Mouse (Mus musculus): ENCODE measurements at regions not wholly inside any gene's neighbourhood (a gene's known extent, or its start where the extent isn't known, plus 50 kb on each side); places are given as distances from the start of the nearest gene placed in this dataset.

GRCm38 (mm10) chr7:88998815-88999392, 405.1 kb downstream of the Tmem135 start:
- H3K36me3 ChIP-seq (ENCODE audit: control insufficient read depth, insufficient read depth, low read length, poor library complexity, severe bottlenecking): no peaks in the 10 kb centered on the region
- DNase-seq (ENCODE audit: low read depth, low spot score): no peak
- no peaks in the 10 kb centered on the region for H3K27me3 ChIP-seq (ENCODE audit: control insufficient read depth, insufficient read depth, low read length, poor library complexity, severe bottlenecking)

GRCm38 (mm10) chr7:88997815-88998477, 406.1 kb downstream of the Tmem135 start:
- no peak for DNase-seq (ENCODE audit: low read depth, low spot score)
- Histone ChIP-seq H3K27me3 (ENCODE audit: control insufficient read depth, insufficient read depth, low read length, poor library complexity, severe bottlenecking) (no peaks in the 10 kb centered on the region), H3K36me3 (ENCODE audit: control insufficient read depth, insufficient read depth, low read length, poor library complexity, severe bottlenecking) (no peaks in the 10 kb centered on the region)

GRCm38 (mm10) chr7:88974436-88974835, 429.6 kb downstream of the Tmem135 start:
- no peak for DNase-seq (ENCODE audit: low read depth, low spot score)

DNA sequence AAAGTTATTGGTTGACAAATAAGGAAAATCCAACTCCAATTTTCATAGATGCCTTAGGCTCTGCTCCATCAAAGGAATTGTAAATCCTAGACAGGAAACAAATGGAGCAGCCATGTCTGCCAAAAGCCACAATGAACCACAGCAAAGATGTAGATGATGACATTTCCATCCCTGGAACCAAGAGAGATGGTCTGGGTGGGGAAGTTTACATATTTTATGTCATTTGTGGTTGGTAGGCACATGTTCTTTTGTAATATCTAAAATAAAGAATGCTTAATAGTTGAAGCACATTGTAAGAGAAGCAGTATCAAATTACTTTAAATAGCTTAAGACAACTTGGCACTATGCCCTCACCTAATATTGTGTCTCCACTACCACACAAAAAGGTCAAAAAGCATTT, 443.2 kb downstream of the Tmem135 start:
- DNase-seq (ENCODE audit: low read depth, low spot score): no peak
- H3K27me3 ChIP-seq (ENCODE audit: control insufficient read depth, insufficient read depth, low read length, poor library complexity, severe bottlenecking): no peaks in the 10 kb centered on the region
- no peaks in the 10 kb centered on the region for H3K36me3 ChIP-seq (ENCODE audit: control insufficient read depth, insufficient read depth, low read length, poor library complexity, severe bottlenecking)

More at GRCm38 (mm10) chr7:88974436-88974835, 429.6 kb downstream of the Tmem135 start:
- H3K36me3 ChIP-seq (ENCODE audit: control insufficient read depth, insufficient read depth, low read length, poor library complexity, severe bottlenecking): no peaks in the 10 kb centered on the region
- H3K27me3 ChIP-seq (ENCODE audit: control insufficient read depth, insufficient read depth, low read length, poor library complexity, severe bottlenecking): no peaks in the 10 kb centered on the region

- Histone ChIP-seq H3K27me3 (ENCODE audit: control insufficient read depth, insufficient read depth, low read length, poor library complexity, severe bottlenecking) (no peaks in the 10 kb centered on the region), H3K36me3 (ENCODE audit: control insufficient read depth, insufficient read depth, low read length, poor library complexity, severe bottlenecking) (no peaks in the 10 kb centered on the region)
- DNase-seq (ENCODE audit: low read depth, low spot score): no peak
These were observed 443.8 kb downstream of the Tmem135 start for GRCm38 (mm10) chr7:88960190-88960589.

- no peaks in the 10 kb centered on the region for H3K36me3 ChIP-seq (ENCODE audit: control insufficient read depth, insufficient read depth, low read length, poor library complexity, severe bottlenecking)
- no peaks in the 10 kb centered on the region for H3K27me3 ChIP-seq (ENCODE audit: control insufficient read depth, insufficient read depth, low read length, poor library complexity, severe bottlenecking)
- no peak for DNase-seq (ENCODE audit: low read depth, low spot score)
These were observed 444.5 kb downstream of the Tmem135 start for GRCm38 (mm10) chr7:88959332-88960124.

DNA sequence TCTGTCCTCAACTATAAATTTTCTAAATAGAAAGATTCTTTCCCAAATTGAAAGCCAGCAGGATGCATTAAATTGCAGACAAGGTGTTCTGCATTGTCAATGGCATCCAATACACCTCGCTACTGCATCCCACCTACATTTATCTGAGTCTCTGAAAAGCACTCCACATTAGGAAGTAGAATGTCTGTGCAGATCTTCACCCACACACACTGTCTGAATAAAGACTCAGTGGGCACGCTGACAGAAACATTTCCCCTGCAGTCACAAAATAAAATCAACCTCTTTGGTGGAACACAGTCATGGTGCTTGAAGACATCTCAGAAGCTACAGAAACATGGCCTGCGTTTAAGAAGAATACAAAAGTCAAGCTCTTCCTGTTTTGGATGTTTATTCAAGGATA, 449.0 kb downstream of the Tmem135 start:
- Histone ChIP-seq H3K27me3 (ENCODE audit: control insufficient read depth, insufficient read depth, low read length, poor library complexity, severe bottlenecking) (no peaks in the 10 kb centered on the region), H3K36me3 (ENCODE audit: control insufficient read depth, insufficient read depth, low read length, poor library complexity, severe bottlenecking) (no peaks in the 10 kb centered on the region)
- DNase-seq (ENCODE audit: low read depth, low spot score): no peak

GRCm38 (mm10) chr7:88945338-88945737, 458.7 kb downstream of the Tmem135 start:
- no peaks in the 10 kb centered on the region for H3K36me3 ChIP-seq (ENCODE audit: control insufficient read depth, insufficient read depth, low read length, poor library complexity, severe bottlenecking)
- H3K27me3 ChIP-seq (ENCODE audit: control insufficient read depth, insufficient read depth, low read length, poor library complexity, severe bottlenecking): no peaks in the 10 kb centered on the region
- no peak for DNase-seq (ENCODE audit: low read depth, low spot score)

GRCm38 (mm10) chr7:88944936-88945335, 459.1 kb downstream of the Tmem135 start:
- DNase-seq (ENCODE audit: low read depth, low spot score): no peak

DNA sequence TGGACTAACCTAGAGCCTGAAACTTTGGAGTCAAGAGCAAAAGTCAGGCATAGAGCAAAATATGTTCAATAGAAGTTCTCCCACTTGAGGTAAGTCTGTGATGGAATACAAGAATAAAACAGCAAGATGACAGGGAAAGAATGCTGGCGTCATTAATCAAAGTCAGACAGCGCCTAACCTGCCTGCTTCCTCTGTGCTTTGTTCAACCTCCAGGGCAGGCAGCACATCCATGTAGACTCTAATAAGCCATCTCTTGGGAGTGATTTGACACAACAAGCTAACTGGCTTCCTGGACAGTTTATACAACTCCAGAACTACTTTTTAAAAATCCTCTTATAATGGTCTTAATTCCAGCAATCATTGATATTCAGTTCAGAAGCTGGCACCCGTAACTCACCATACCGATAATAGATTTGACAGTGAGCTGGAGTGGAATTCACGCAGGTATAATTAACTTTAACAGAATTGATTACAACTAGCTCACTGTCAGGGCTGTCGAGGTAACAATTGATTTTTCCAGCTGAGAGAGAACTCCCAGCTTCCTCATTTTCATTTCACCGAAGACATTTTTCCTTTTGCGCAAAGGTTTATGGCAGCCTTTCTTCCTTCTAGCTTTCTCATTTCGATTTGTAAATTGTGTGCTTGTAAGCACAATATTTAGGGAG, 462.6 kb downstream of the Tmem135 start:
- no peaks in the 10 kb centered on the region for H3K36me3 ChIP-seq (ENCODE audit: control insufficient read depth, insufficient read depth, low read length, poor library complexity, severe bottlenecking)
- no peak for DNase-seq (ENCODE audit: low read depth, low spot score)
- no peaks in the 10 kb centered on the region for H3K27me3 ChIP-seq (ENCODE audit: control insufficient read depth, insufficient read depth, low read length, poor library complexity, severe bottlenecking)

More at GRCm38 (mm10) chr7:88944936-88945335, 459.1 kb downstream of the Tmem135 start:
- H3K36me3 ChIP-seq (ENCODE audit: control insufficient read depth, insufficient read depth, low read length, poor library complexity, severe bottlenecking): no peaks in the 10 kb centered on the region
- no peaks in the 10 kb centered on the region for H3K27me3 ChIP-seq (ENCODE audit: control insufficient read depth, insufficient read depth, low read length, poor library complexity, severe bottlenecking)

- Histone ChIP-seq H3K36me3 (ENCODE audit: control insufficient read depth, insufficient read depth, low read length, poor library complexity, severe bottlenecking) (no peaks in the 10 kb centered on the region), H3K27me3 (ENCODE audit: control insufficient read depth, insufficient read depth, low read length, poor library complexity, severe bottlenecking) (no peaks in the 10 kb centered on the region)
- no peak for DNase-seq (ENCODE audit: low read depth, low spot score)
These were observed 463.8 kb downstream of the Tmem135 start for GRCm38 (mm10) chr7:88940196-88940595.

DNA sequence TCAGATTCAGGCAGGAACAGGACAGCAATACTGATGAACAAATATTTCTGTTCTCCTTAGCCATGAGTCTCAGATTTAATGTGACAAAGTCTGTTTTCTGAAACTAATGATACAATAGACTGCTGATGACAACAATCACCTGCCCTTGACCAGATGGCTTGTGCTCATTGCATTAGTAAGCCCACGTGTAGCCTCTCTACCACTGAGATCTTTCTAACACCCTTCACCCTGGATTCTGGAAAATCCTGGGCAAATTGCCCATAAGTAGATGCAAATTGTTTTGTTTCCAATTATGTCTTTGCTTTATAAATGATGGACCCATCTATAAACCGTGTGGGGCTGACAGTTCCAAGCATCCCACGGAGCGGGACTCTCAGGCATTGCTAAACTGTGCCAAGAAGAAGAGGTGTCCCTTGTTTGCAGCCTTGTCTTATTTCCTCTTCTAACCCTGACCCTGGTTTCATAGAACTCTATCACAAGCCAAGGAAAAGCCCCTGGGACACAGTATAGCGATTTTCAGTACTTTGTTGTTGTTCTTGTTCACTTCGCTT, 475.7 kb downstream of the Tmem135 start:
- no peaks in the 10 kb centered on the region for H3K27me3 ChIP-seq (ENCODE audit: control insufficient read depth, insufficient read depth, low read length, poor library complexity, severe bottlenecking)

More for the DNA sequence above, 475.7 kb downstream of the Tmem135 start:
- H3K36me3 ChIP-seq (ENCODE audit: control insufficient read depth, insufficient read depth, low read length, poor library complexity, severe bottlenecking): no peaks in the 10 kb centered on the region
- DNase-seq (ENCODE audit: low read depth, low spot score): no peak
